Mouse (Mus musculus): ENCODE measurements around the gene Prc1. TPM values are rescaled to one million over a fixed set of nuclear protein-coding genes. Genes with fewer than 3 reads are reported as not detected.
A peak's percentile ranks its signal among the peaks of the same experiment; 100 is the strongest.

Gene Prc1
- polyA plus RNA-seq, 1 experiment from 2014 or later = 158 TPM

DNA sequence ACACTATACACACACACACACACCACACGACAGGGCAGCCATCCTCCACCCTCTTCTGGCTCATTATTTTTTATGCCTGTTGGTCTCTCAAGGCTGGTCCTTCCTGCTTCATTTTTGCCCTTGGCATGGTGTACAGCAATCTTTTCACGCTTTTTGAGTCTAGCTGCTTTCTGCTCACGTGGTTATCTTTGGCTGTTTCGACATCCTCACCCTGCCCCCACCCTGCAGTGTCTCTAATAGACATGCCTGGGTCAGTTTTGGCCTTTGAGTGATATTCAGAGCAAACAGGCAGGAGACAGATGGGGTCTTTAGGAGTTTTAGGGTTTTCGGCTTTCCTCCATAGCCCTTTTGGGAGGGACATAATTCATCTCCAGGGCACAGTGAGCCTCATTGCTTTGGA is 52.6 kb downstream of the Prc1 start:
- WGBS = 84% methylated on average over 5 of the region's 5 CpGs
- Histone ChIP-seq H3K9ac (ENCODE audit: low read depth, low read length) (no peak overlapping the region), H3K4me2 (replicated peaks; ENCODE audit: low read depth, low read length) (no peak overlapping the region), H3K4me1 (ENCODE audit: control insufficient read depth, insufficient read depth, low read length) (peaks cover 8% of the 10 kb centered on the region), H3K36me3 (ENCODE audit: control insufficient read depth, insufficient read depth, low read length) (peaks cover 19% of the 10 kb centered on the region; the same call in 1 of the 2 replicates), H3K27ac (ENCODE audit: low read depth, low read length) (peak overlapping the region; percentile 73; the same call in 1 of the 2 replicates), H3K4me3 (ENCODE audit: low read length) (no peak overlapping the region), H3K9me3 (ENCODE audit: control insufficient read depth, low read length) (peaks cover 3% of the 10 kb centered on the region; the same call in 1 of the 2 replicates), H3K27me3 (ENCODE audit: control insufficient read depth, insufficient read depth, low read length) (no peaks in the 10 kb centered on the region)
- no peak for ATAC-seq (ENCODE audit: low FRiP score, low TSS enrichment)

- Histone ChIP-seq H3K4me3 (ENCODE audit: low read length) (no peak overlapping the region), H3K4me2 (replicated peaks; ENCODE audit: low read depth, low read length) (no peak overlapping the region), H3K9me3 (ENCODE audit: control insufficient read depth, low read length) (peaks cover 3% of the 10 kb centered on the region; the same call in 1 of the 2 replicates), H3K36me3 (ENCODE audit: control insufficient read depth, insufficient read depth, low read length) (peaks cover 28% of the 10 kb centered on the region; the same call in 1 of the 2 replicates), H3K27me3 (ENCODE audit: control insufficient read depth, insufficient read depth, low read length) (no peaks in the 10 kb centered on the region), H3K4me1 (ENCODE audit: control insufficient read depth, insufficient read depth, low read length) (peaks cover 5% of the 10 kb centered on the region), H3K9ac (ENCODE audit: low read depth, low read length) (no peak overlapping the region), H3K27ac (ENCODE audit: low read depth, low read length) (peak overlapping the region; percentile 73)
- WGBS = 53% methylated on average over 13 of the region's 13 CpGs
- ATAC-seq (ENCODE audit: low FRiP score, low TSS enrichment) = no peak
Observed at GRCm38 (mm10) chr7:80347670-80348586, 53.7 kb downstream of the Prc1 start.

- 85% methylated on average over 2 of the region's 2 CpGs for WGBS
- no peak for ATAC-seq (ENCODE audit: low FRiP score, low TSS enrichment)
- Histone ChIP-seq H3K9ac (ENCODE audit: low read depth, low read length) (no peak overlapping the region), H3K4me1 (ENCODE audit: control insufficient read depth, insufficient read depth, low read length) (no peaks in the 10 kb centered on the region), H3K27me3 (ENCODE audit: control insufficient read depth, insufficient read depth, low read length) (no peaks in the 10 kb centered on the region), H3K36me3 (ENCODE audit: control insufficient read depth, insufficient read depth, low read length) (peaks cover 43% of the 10 kb centered on the region; the same call in 1 of the 2 replicates), H3K27ac (ENCODE audit: low read depth, low read length) (no peak overlapping the region), H3K4me2 (replicated peaks; ENCODE audit: low read depth, low read length) (no peak overlapping the region), H3K4me3 (ENCODE audit: low read length) (no peak overlapping the region), H3K9me3 (ENCODE audit: control insufficient read depth, low read length) (no peaks in the 10 kb centered on the region)
Observed at GRCm38 (mm10) chr7:80350808-80351207, 56.6 kb downstream of the Prc1 start.

GRCm38 (mm10) chr7:80352920-80353319 is 58.7 kb downstream of the Prc1 start:
- 92% methylated on average over 8 of the region's 8 CpGs for WGBS
- no peak overlapping the region for H3K9ac ChIP-seq (ENCODE audit: low read depth, low read length)
- H3K4me3 ChIP-seq (ENCODE audit: low read length) = no peak overlapping the region
- H3K27ac ChIP-seq (ENCODE audit: low read depth, low read length) = no peak overlapping the region
- H3K9me3 ChIP-seq (ENCODE audit: control insufficient read depth, low read length) = no peaks in the 10 kb centered on the region
- H3K4me1 ChIP-seq (ENCODE audit: control insufficient read depth, insufficient read depth, low read length) = no peaks in the 10 kb centered on the region
- H3K36me3 ChIP-seq (ENCODE audit: control insufficient read depth, insufficient read depth, low read length) = peaks cover 61% of the 10 kb centered on the region
- H3K4me2 ChIP-seq (replicated peaks; ENCODE audit: low read depth, low read length) = no peak overlapping the region
- ATAC-seq (ENCODE audit: low FRiP score, low TSS enrichment) = no peak
- H3K27me3 ChIP-seq (ENCODE audit: control insufficient read depth, insufficient read depth, low read length) = no peaks in the 10 kb centered on the region

DNA sequence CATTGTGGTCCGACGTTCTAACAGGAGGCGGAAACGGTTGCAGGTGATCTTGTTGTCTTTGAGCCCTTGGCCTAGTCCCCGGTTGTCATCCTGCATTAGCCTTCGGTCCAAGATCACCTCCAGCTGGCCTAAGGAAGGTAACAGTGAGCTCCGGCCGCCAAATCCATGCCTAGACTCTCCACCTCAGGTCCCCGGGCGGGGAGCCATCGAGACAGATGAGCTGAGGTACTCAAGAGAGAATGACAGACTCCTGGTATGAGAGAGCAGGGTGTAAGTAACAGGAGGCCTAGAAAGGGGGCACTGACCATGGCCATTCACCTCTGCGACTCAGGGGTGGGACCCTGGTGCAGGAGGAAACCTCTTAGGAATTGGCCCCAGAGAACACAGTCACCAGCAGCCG is 62.1 kb downstream of the Prc1 start:
- H3K4me1 ChIP-seq (ENCODE audit: control insufficient read depth, insufficient read depth, low read length) = no peaks in the 10 kb centered on the region
- H3K4me2 ChIP-seq (replicated peaks; ENCODE audit: low read depth, low read length) = no peak overlapping the region
- WGBS = 89% methylated on average over 13 of the region's 13 CpGs
- no peak overlapping the region for H3K27ac ChIP-seq (ENCODE audit: low read depth, low read length)
- no peak overlapping the region for H3K4me3 ChIP-seq (ENCODE audit: low read length)
- peaks cover 76% of the 10 kb centered on the region for H3K36me3 ChIP-seq (ENCODE audit: control insufficient read depth, insufficient read depth, low read length)
- no peak for ATAC-seq (ENCODE audit: low FRiP score, low TSS enrichment)
- H3K9ac ChIP-seq (ENCODE audit: low read depth, low read length) = 0 out of 2 replicates have a peak overlapping the region, but pooled peaks have one; percentile 7
- no peaks in the 10 kb centered on the region for H3K27me3 ChIP-seq (ENCODE audit: control insufficient read depth, insufficient read depth, low read length)
- no peaks in the 10 kb centered on the region for H3K9me3 ChIP-seq (ENCODE audit: control insufficient read depth, low read length)

DNA sequence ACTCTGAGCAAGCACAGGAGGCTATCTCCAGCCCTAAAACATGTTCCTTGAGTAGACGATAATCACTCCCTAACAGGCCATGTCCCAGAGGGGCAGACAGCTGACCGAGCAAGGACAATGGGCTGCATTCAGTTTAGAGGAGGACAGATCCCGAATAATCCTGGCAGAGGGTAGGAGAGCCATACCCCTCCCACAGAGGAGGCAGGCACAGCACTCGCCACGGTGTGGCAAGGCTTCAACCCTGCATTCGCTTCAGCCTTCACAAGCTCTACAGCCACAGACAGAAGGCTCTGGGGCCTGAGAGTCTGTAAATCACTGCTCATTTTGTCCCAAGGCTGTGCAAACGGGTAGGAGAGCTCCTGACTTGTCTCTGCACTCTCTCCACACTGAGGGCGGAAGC is 62.9 kb downstream of the Prc1 start:
- Histone ChIP-seq H3K4me3 (ENCODE audit: low read length) (no peak overlapping the region), H3K9me3 (ENCODE audit: control insufficient read depth, low read length) (no peaks in the 10 kb centered on the region), H3K9ac (ENCODE audit: low read depth, low read length) (no peak overlapping the region), H3K27ac (ENCODE audit: low read depth, low read length) (0 out of 2 replicates have a peak overlapping the region, but pooled peaks have one; percentile 17), H3K27me3 (ENCODE audit: control insufficient read depth, insufficient read depth, low read length) (no peaks in the 10 kb centered on the region), H3K36me3 (ENCODE audit: control insufficient read depth, insufficient read depth, low read length) (peaks cover 78% of the 10 kb centered on the region), H3K4me2 (replicated peaks; ENCODE audit: low read depth, low read length) (no peak overlapping the region), H3K4me1 (ENCODE audit: control insufficient read depth, insufficient read depth, low read length) (no peaks in the 10 kb centered on the region)
- WGBS = 60% methylated on average over 8 of the region's 8 CpGs
- ATAC-seq (ENCODE audit: low FRiP score, low TSS enrichment) = no peak

DNA sequence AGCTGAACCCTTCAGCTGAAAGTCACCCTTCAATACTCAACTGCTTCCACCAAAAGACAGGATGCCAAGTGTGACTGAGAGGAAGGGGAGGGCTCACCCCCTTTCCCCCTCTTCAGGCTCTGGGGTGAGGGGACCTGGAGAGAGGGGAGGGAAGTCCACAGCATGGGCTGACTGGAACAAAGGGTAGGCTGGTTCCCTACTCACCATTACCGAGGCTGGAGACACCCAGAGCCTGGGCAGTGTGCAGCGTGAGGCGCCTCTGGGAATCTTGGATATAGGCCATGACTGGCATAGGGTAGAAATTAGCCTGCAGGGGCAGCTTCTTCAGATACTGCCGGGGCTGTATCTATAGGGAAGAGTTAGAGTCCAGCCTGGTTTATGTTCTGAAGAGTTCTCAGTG is 63.8 kb downstream of the Prc1 start:
- no peak for ATAC-seq (ENCODE audit: low FRiP score, low TSS enrichment)
- no peaks in the 10 kb centered on the region for H3K4me1 ChIP-seq (ENCODE audit: control insufficient read depth, insufficient read depth, low read length)
- no peak overlapping the region for H3K9ac ChIP-seq (ENCODE audit: low read depth, low read length)
- no peak overlapping the region for H3K4me2 ChIP-seq (replicated peaks; ENCODE audit: low read depth, low read length)
- no peaks in the 10 kb centered on the region for H3K27me3 ChIP-seq (ENCODE audit: control insufficient read depth, insufficient read depth, low read length)
- H3K27ac ChIP-seq (ENCODE audit: low read depth, low read length) = no peak overlapping the region
- no peaks in the 10 kb centered on the region for H3K9me3 ChIP-seq (ENCODE audit: control insufficient read depth, low read length)
- no peak overlapping the region for H3K4me3 ChIP-seq (ENCODE audit: low read length)
- WGBS = 78% methylated on average over 4 of the region's 4 CpGs
- peaks cover 79% of the 10 kb centered on the region for H3K36me3 ChIP-seq (ENCODE audit: control insufficient read depth, insufficient read depth, low read length)

GRCm38 (mm10) chr7:80360435-80360834 is 66.2 kb downstream of the Prc1 start:
- Histone ChIP-seq H3K4me1 (ENCODE audit: control insufficient read depth, insufficient read depth, low read length) (no peaks in the 10 kb centered on the region), H3K27me3 (ENCODE audit: control insufficient read depth, insufficient read depth, low read length) (no peaks in the 10 kb centered on the region), H3K4me2 (replicated peaks; ENCODE audit: low read depth, low read length) (no peak overlapping the region), H3K9me3 (ENCODE audit: control insufficient read depth, low read length) (no peaks in the 10 kb centered on the region), H3K27ac (ENCODE audit: low read depth, low read length) (no peak overlapping the region), H3K36me3 (ENCODE audit: control insufficient read depth, insufficient read depth, low read length) (peaks cover 83% of the 10 kb centered on the region), H3K4me3 (ENCODE audit: low read length) (no peak overlapping the region), H3K9ac (ENCODE audit: low read depth, low read length) (no peak overlapping the region)
- WGBS = 47% methylated on average over 3 of the region's 3 CpGs
- no peak for ATAC-seq (ENCODE audit: low FRiP score, low TSS enrichment)

DNA sequence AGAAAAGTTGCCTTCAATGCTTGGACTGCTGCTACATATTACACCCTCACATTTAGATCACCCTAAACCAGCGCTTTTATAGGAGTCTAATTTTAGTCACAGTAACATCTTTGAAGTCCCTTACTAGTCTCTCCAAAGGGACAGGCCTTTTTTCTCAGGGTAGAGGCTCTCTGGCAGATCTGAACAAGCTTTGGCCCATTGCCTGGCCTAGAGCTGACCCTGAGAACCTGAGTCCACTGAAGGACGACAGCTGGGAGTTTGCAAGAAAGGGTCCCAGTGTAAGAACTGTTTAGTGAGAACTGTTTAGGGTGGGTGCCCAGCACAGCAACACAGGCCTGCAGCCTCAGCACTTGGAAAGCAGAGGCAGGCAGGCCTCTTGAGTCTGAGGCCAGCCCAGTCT is 71.5 kb downstream of the Prc1 start:
- H3K4me3 ChIP-seq (ENCODE audit: low read length) = no peak overlapping the region
- H3K4me1 ChIP-seq (ENCODE audit: control insufficient read depth, insufficient read depth, low read length) = peaks cover 8% of the 10 kb centered on the region; the same call in 1 of the 2 replicates
- H3K27me3 ChIP-seq (ENCODE audit: control insufficient read depth, insufficient read depth, low read length) = no peaks in the 10 kb centered on the region
- no peak overlapping the region for H3K27ac ChIP-seq (ENCODE audit: low read depth, low read length)
- no peak overlapping the region for H3K4me2 ChIP-seq (replicated peaks; ENCODE audit: low read depth, low read length)
- 64% methylated on average over 2 of the region's 2 CpGs for WGBS
- H3K36me3 ChIP-seq (ENCODE audit: control insufficient read depth, insufficient read depth, low read length) = peaks cover 64% of the 10 kb centered on the region
- ATAC-seq (ENCODE audit: low FRiP score, low TSS enrichment) = no peak
- H3K9ac ChIP-seq (ENCODE audit: low read depth, low read length) = no peak overlapping the region
- H3K9me3 ChIP-seq (ENCODE audit: control insufficient read depth, low read length) = no peaks in the 10 kb centered on the region

Measured in kidney, embryonic 14.5 days (tissue).